30 mouse cellular contexts compared by ENCODE assay signal in the genomic region with DNA sequence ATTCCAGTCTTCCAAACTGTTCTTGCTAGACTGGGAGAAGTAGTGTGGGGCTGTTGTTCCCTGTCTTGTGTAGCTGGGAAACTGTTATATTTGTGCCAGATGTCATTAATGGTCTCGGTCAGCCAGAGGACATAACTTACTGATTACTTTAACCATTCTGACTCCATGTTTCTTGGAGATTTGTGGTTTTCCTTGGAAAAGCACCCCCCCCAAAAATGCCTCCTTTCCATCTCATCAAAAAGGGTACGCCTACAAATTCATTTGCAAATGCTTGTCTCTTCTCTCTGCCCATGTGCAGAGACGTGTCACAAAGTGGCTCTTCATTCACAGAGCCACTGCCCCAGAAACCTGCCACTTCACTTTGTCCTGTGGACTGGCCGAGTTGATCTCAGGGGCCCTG. TPM values are rescaled to one million over a fixed set of nuclear protein-coding genes. Genes with fewer than 3 reads are reported as not detected.
DNase-seq lines count a peak whose midpoint lies in the region; ATAC-seq and TF ChIP-seq lines count a peak whose summit lies in the region.
"Had no signal": no experiment of that assay in that cellular context is flagged by ENCODE, and none has a peak within 500 bp of the region (broad histone marks: within the 10 kb centered on the region; RNA-seq: fewer than 3 reads in every experiment).

No protein-coding gene starts in this region.

- ATAC-seq in kidney, embryonic 16.5 days (ENCODE audit: low FRiP score, low TSS enrichment) = no peak
- ATAC-seq in liver, embryonic 15.5 days (ENCODE audit: insufficient read depth) = no peak
- no peak for ATAC-seq in CD4-positive, CD25-positive, alpha-beta regulatory T cell, adult 4 months
- ATAC-seq: forebrain, embryonic 16.5 days; inflammation-experienced regulatory T-cells, adult 6 months had no signal

- H3K9ac ChIP-seq in kidney, embryonic 16.5 days (replicated peaks; ENCODE audit: low read length) = no peak overlapping the region
- H3K9ac ChIP-seq in liver, embryonic 15.5 days = no peak overlapping the region
- H3K9ac ChIP-seq: embryonic facial prominence, embryonic 13.5 days; hindbrain, embryonic 15.5 days; limb, embryonic 15.5 days; lung, embryonic 15.5 days; neural tube, embryonic 15.5 days; stomach, embryonic 15.5 days had no signal

- TF ChIP-seq POLR2A in testis, adult 2 months (IDR thresholded peaks at IDR 0.05; ENCODE audit: control insufficient read depth, low read depth, low read length) = no peak

- no peak overlapping the region for H3K4me3 ChIP-seq in kidney, embryonic 16.5 days (ENCODE audit: low read length)
- H3K4me3 ChIP-seq in testis, adult 2 months (ENCODE audit: control insufficient read depth, low read depth, low read length) = no peak overlapping the region
- no peak overlapping the region for H3K4me3 ChIP-seq in liver, embryonic 15.5 days (replicated peaks)
- H3K4me3 ChIP-seq: embryonic facial prominence, embryonic 13.5 days; erythroblast, embryonic 14.5 days; gastrocnemius, adult 2 months; hindbrain, embryonic 10.5 days; hindbrain, embryonic 15.5 days; limb, embryonic 10.5 days; limb, embryonic 15.5 days; lung, embryonic 15.5 days; neural tube, embryonic 15.5 days; stomach, embryonic 15.5 days had no signal

- H3K9me3 ChIP-seq in kidney, embryonic 16.5 days (ENCODE audit: low read length) = no peaks in the 10 kb centered on the region
- H3K9me3 ChIP-seq in liver, embryonic 15.5 days (replicated peaks) = no peaks in the 10 kb centered on the region
- H3K9me3 ChIP-seq: embryonic facial prominence, embryonic 13.5 days; hindbrain, embryonic 10.5 days; hindbrain, embryonic 15.5 days; limb, embryonic 10.5 days; limb, embryonic 15.5 days; lung, embryonic 15.5 days; neural tube, embryonic 15.5 days; stomach, embryonic 15.5 days had no signal

- 71% methylated on average over 4 of the region's 4 CpGs for WGBS in kidney, embryonic 16.5 days
- 46% methylated on average over 4 of the region's 4 CpGs for WGBS in liver, embryonic 15.5 days (ENCODE audit: insufficient replicate concordance)

- no peak overlapping the region for H3K4me2 ChIP-seq in kidney, embryonic 16.5 days (replicated peaks; ENCODE audit: low read depth, low read length)
- no peak overlapping the region for H3K4me2 ChIP-seq in liver, embryonic 15.5 days
- H3K4me2 ChIP-seq: embryonic facial prominence, embryonic 13.5 days; hindbrain, embryonic 15.5 days; limb, embryonic 15.5 days; lung, embryonic 15.5 days; neural tube, embryonic 15.5 days; stomach, embryonic 15.5 days had no signal

- no peaks in the 10 kb centered on the region for H3K36me3 ChIP-seq in kidney, embryonic 16.5 days (ENCODE audit: insufficient read depth, low read length)
- no peaks in the 10 kb centered on the region for H3K36me3 ChIP-seq in testis, adult 2 months (ENCODE audit: control insufficient read depth, insufficient read depth, low read length)
- H3K36me3 ChIP-seq in liver, embryonic 15.5 days (replicated peaks) = peaks cover 2% of the 10 kb centered on the region
- H3K36me3 ChIP-seq: embryonic facial prominence, embryonic 13.5 days; hindbrain, embryonic 10.5 days; hindbrain, embryonic 15.5 days; limb, embryonic 10.5 days; limb, embryonic 15.5 days; lung, embryonic 15.5 days; neural tube, embryonic 15.5 days; stomach, embryonic 15.5 days had no signal

- DNase-seq in kidney, postnatal 36 days = no peak
- no peak for DNase-seq in testis, postnatal 10 days (ENCODE audit: low spot score)
- no peak for DNase-seq in lung, postnatal 10 days
- no peak for DNase-seq in ovary, postnatal 10 days (ENCODE audit: low spot score)
- DNase-seq: adrenal gland, adult 8-10 months; cerebellum, adult 9-10 months; gastrocnemius, adult 2 months; heart, postnatal 14 days; kidney, adult 11 months; layer of hippocampus, postnatal 36 days; lung, postnatal 36 days; midbrain, embryonic 14.5 days; right cerebral cortex, postnatal 25 days; thymus, adult 18-20 months; thymus, postnatal 25 days had no signal

- no peaks in the 10 kb centered on the region for H3K27me3 ChIP-seq in kidney, embryonic 16.5 days (ENCODE audit: insufficient read depth, low read length)
- no peaks in the 10 kb centered on the region for H3K27me3 ChIP-seq in testis, adult 2 months (ENCODE audit: control insufficient read depth, insufficient read depth, low read length)
- no peaks in the 10 kb centered on the region for H3K27me3 ChIP-seq in liver, embryonic 15.5 days
- H3K27me3 ChIP-seq: hindbrain, embryonic 15.5 days; limb, embryonic 15.5 days; lung, embryonic 15.5 days; neural tube, embryonic 15.5 days; stomach, embryonic 15.5 days had no signal

- 0 out of 2 replicates have a peak overlapping the region, but pooled peaks have one; percentile 6 for H3K27ac ChIP-seq in kidney, embryonic 16.5 days (ENCODE audit: low read length)
- H3K27ac ChIP-seq in testis, adult 2 months (ENCODE audit: control insufficient read depth, insufficient read depth, low read depth, low read length) = peak overlapping the region; percentile 16; the same call in 1 of the 2 replicates
- peak overlapping the region; percentile 77 for H3K27ac ChIP-seq in liver, embryonic 15.5 days (replicated peaks)
- H3K27ac ChIP-seq: embryonic facial prominence, embryonic 13.5 days; gastrocnemius, adult 2 months; hindbrain, embryonic 10.5 days; hindbrain, embryonic 15.5 days; limb, embryonic 10.5 days; limb, embryonic 15.5 days; lung, embryonic 15.5 days; neural tube, embryonic 15.5 days; stomach, embryonic 15.5 days had no signal

- no peaks in the 10 kb centered on the region; the same call in 1 of the 2 replicates for H3K4me1 ChIP-seq in kidney, embryonic 16.5 days (ENCODE audit: insufficient read depth, low read length)
- H3K4me1 ChIP-seq in testis, adult 2 months (ENCODE audit: control insufficient read depth, insufficient read depth, low read length) = no peaks in the 10 kb centered on the region
- H3K4me1 ChIP-seq in liver, embryonic 15.5 days (replicated peaks) = peaks cover 80% of the 10 kb centered on the region
- H3K4me1 ChIP-seq: hindbrain, embryonic 15.5 days; neural tube, embryonic 15.5 days; stomach, embryonic 15.5 days had no signal

- no peak for TF ChIP-seq CTCF in testis, adult 2 months (IDR thresholded peaks at IDR 0.05; ENCODE audit: control insufficient read depth, insufficient read depth, insufficient replicate concordance, low read depth, low read length)

RNA-seq across cellular contexts. Expression of a gene that starts 8.8 kb away (rescaled TPM):
- polyA plus RNA-seq in kidney, embryonic 16.5 days (2015; fragmentation: Nextera tagmentation; extraction: Ambion mirVana) = 14.5 and 14.8 TPM in 2 replicates
- polyA plus RNA-seq in testis, adult 2 months (2012; rRNA removed) = 0.99 and 1.0 TPM in 2 replicates
- polyA plus RNA-seq in liver, embryonic 15.5 days (2015; fragmentation: Nextera tagmentation; extraction: Ambion mirVana) = 19.9 and 21.1 TPM in 2 replicates
- polyA plus RNA-seq in CD4-positive, CD25-positive, alpha-beta regulatory T cell, adult 4 months (2017; shearing (Covaris generic)) = 100 to 1,000 TPM in 1 of 2 experiments, 10 to 100 TPM in 1; 31.8 to 115 TPM

RNA-seq across cellular contexts. Expression of a gene that starts 9.6 kb away (rescaled TPM):
- polyA plus RNA-seq in kidney, embryonic 16.5 days (2015; fragmentation: Nextera tagmentation; extraction: Ambion mirVana) = 24.4 and 26.1 TPM in 2 replicates
- polyA plus RNA-seq in testis, adult 2 months (2012; rRNA removed) = 1.1 and 1.3 TPM in 2 replicates
- 1.7 and 2.1 TPM in 2 replicates for polyA plus RNA-seq in liver, embryonic 15.5 days (2015; fragmentation: Nextera tagmentation; extraction: Ambion mirVana)
- polyA plus RNA-seq in CD4-positive, CD25-positive, alpha-beta regulatory T cell, adult 4 months (2017; shearing (Covaris generic)) = 1 to 10 TPM in 1 of 2 experiments, not detected in 1; 1.8 TPM
- polyA plus RNA-seq: inflammation-experienced regulatory T-cells, adult 6 months had no signal

RNA-seq across cellular contexts. Expression of a gene that starts 29.9 kb away (rescaled TPM):
- polyA plus RNA-seq in kidney, embryonic 16.5 days (2015; fragmentation: Nextera tagmentation; extraction: Ambion mirVana) = 244 and 260 TPM in 2 replicates
- 240 and 244 TPM in 2 replicates for polyA plus RNA-seq in testis, adult 2 months (2012; rRNA removed)
- 189 and 201 TPM in 2 replicates for polyA plus RNA-seq in liver, embryonic 15.5 days (2015; fragmentation: Nextera tagmentation; extraction: Ambion mirVana)
- polyA plus RNA-seq in CD4-positive, CD25-positive, alpha-beta regulatory T cell, adult 4 months (2017; shearing (Covaris generic)) = 100 to 1,000 TPM; 424 to 552 TPM

RNA-seq across cellular contexts. Expression of a gene that starts 30.7 kb away (rescaled TPM):
- 91.9 and 94.3 TPM in 2 replicates for polyA plus RNA-seq in kidney, embryonic 16.5 days (2015; fragmentation: Nextera tagmentation; extraction: Ambion mirVana)
- polyA plus RNA-seq in testis, adult 2 months (2012; rRNA removed) = 30.4 and 30.9 TPM in 2 replicates
- polyA plus RNA-seq in liver, embryonic 15.5 days (2015; fragmentation: Nextera tagmentation; extraction: Ambion mirVana) = 87.9 and 93.6 TPM in 2 replicates
- 10 to 100 TPM; 27.3 to 37.9 TPM for polyA plus RNA-seq in CD4-positive, CD25-positive, alpha-beta regulatory T cell, adult 4 months (2017; shearing (Covaris generic))

RNA-seq across cellular contexts. Expression of a gene that starts 33.2 kb away (rescaled TPM):
- 5.0 and 5.2 TPM in 2 replicates for polyA plus RNA-seq in kidney, embryonic 16.5 days (2015; fragmentation: Nextera tagmentation; extraction: Ambion mirVana)
- 0.84 and 0.85 TPM in 2 replicates for polyA plus RNA-seq in testis, adult 2 months (2012; rRNA removed)
- polyA plus RNA-seq in liver, embryonic 15.5 days (2015; fragmentation: Nextera tagmentation; extraction: Ambion mirVana) = 6.8 and 7.8 TPM in 2 replicates
- 1 to 10 TPM; 1.9 to 4.5 TPM for polyA plus RNA-seq in CD4-positive, CD25-positive, alpha-beta regulatory T cell, adult 4 months (2017; shearing (Covaris generic))

Comparison
In these comparisons a context has a peak if more than half of its experiments do, and no peak if none do; other contexts are left out.
1. H3K27ac ChIP-seq: peak in every context shown above with its lines; median percentile 77 in liver, embryonic 15.5 days; 16 in testis, adult 2 months; 6 in kidney, embryonic 16.5 days.